Mouse (Mus musculus) thymus, postnatal 25 days (tissue): ENCODE measurements around the gene Lrrc8c.

Source experiments
- DNase-seq: peaks from one replicate; pipeline ENCODE4 v3.0.0; 2022

Gene Lrrc8c

GRCm38 (mm10) chr5:105557777-105558240 is 38.6 kb downstream of the Lrrc8c start:
- DNase-seq, result no peak

DNA sequence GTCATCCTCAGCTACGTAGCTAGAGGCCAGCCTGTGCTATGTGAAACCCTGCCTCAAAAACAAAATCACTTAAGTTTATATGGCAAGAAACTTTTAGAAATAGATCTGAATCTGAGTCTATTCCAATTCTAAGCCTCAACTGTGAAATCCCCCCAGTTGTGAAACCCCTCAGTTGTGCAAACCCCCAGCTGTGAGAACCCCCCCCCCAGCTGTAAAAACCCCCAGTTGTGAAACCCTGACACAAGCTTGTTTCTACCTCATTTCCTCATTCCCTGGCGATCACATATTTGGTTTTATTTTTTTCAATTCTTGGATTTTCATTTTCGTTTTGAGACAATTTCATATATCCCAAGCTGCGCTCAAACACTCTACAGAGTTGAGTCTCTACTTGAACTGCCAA is 39.3 kb downstream of the Lrrc8c start:
- DNase-seq, result no peak

DNA sequence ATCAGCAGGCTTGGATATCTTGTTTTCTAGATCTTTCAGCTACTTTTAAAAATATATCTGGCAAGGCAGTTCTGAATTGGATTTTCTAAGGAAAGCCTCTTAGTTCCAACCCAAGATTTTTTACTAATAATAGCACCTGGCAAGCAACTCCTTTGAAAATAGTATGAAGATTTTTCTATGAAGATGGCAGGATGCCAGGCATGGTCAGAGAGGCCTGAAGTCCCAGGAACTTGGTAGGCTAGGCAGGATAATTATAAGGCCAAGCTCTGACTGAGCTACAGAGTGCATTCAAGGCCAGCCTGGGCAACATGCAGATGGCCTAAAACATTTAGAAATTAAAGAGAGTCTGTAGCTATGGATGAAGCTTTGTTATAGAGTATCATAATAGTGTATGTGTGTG is 42.7 kb downstream of the Lrrc8c start:
- DNase-seq, result no peak

GRCm38 (mm10) chr5:105564761-105565160 is 45.6 kb downstream of the Lrrc8c start:
- no peak for DNase-seq

- no peak for DNase-seq
Observed at GRCm38 (mm10) chr5:105565824-105566223, 46.6 kb downstream of the Lrrc8c start.

DNA sequence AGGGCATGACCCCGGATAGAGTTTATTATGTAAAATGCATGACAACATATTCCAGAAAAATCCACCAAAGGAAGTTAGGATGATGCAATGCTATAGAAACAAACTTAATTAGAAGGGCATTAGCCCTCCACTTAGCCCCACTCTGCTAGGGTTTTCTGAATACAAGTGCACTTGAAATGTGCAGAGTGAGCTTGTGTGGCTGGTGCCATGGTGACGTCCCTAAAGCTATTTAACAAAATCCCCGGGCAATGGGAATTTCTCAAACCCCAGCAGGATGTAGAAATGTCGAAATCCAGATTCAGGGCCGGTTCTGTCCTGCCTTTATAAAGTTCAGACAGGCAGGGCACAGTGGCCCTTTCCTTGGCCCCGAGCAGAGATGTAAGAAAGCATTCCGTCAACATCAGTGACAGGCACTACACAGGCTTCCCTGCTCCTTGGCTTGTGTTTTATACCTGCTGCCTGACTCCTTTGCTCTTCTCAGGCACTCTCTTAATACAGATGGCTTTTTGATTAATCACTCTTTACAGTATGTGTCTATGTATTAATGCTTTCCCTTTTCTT is 47.7 kb downstream of the Lrrc8c start:
- no peak for DNase-seq

- no peak for DNase-seq
Observed at GRCm38 (mm10) chr5:105568043-105568747, 49.0 kb downstream of the Lrrc8c start.

- DNase-seq, result no peak
Observed at GRCm38 (mm10) chr5:105569168-105569567, 50.0 kb downstream of the Lrrc8c start.

DNA sequence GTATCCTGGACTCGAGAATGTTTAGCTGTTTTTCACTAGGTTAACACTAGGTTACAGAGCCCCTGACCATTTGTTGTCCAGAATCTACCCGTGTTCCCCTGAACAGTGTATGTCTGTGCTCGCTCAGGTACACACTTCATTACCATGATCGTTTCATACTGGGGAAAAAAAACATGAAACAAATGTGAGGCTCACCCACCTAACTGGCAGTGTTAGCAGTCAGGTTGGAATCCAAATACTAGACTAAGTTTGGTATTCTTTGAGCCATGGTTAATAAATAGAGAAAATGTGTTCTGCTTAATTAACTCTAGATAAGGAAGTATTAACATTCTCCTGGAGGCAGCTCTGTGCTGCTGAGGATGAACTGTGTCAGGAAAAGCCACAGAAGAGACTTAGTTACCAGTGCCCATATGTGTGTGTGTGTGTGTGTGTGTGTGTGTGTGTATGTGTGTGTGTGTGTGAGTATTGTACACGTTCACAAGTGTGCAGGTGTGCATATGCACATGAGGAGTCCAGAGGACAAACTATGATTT is 53.0 kb downstream of the Lrrc8c start:
- DNase-seq, result no peak

- no peak for DNase-seq
Observed at GRCm38 (mm10) chr5:105572876-105573275, 53.7 kb downstream of the Lrrc8c start.

GRCm38 (mm10) chr5:105574835-105575234 is 55.6 kb downstream of the Lrrc8c start:
- no peak for DNase-seq

GRCm38 (mm10) chr5:105575839-105576238 is 56.7 kb downstream of the Lrrc8c start:
- DNase-seq, result no peak

GRCm38 (mm10) chr5:105580909-105581308 is 61.7 kb downstream of the Lrrc8c start:
- no peak for DNase-seq

GRCm38 (mm10) chr5:105585929-105586328 is 66.7 kb downstream of the Lrrc8c start:
- no peak for DNase-seq

- DNase-seq, result no peak
Observed at GRCm38 (mm10) chr5:105586655-105587054, 67.5 kb downstream of the Lrrc8c start.

GRCm38 (mm10) chr5:105587471-105587870 is 68.3 kb downstream of the Lrrc8c start:
- DNase-seq, result no peak

GRCm38 (mm10) chr5:105588683-105589082 is 69.5 kb downstream of the Lrrc8c start:
- DNase-seq, result no peak

DNA sequence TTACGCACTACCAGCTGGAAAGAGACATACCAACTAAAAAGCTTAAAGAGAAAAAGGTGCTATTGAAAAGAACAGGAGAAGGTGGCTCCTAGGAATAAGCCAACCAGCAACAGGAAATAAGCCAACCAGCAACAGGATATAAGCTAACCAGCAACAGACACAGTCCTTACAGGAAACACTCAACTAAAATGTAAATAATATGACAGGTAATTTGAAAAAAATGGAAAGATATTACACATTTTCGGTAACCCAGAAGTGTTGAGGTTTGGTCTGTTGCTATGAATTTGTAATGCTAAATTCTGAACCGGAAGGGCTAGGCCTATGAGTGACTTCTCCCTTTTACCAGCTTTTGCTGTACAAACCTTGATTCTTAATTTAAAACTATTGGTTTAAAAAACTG is 69.9 kb downstream of the Lrrc8c start:
- DNase-seq, result no peak

- no peak for DNase-seq
Observed at GRCm38 (mm10) chr5:105592396-105592795, 73.2 kb downstream of the Lrrc8c start.

- DNase-seq, result no peak
Observed at GRCm38 (mm10) chr5:105593630-105594029, 74.4 kb downstream of the Lrrc8c start.

DNA sequence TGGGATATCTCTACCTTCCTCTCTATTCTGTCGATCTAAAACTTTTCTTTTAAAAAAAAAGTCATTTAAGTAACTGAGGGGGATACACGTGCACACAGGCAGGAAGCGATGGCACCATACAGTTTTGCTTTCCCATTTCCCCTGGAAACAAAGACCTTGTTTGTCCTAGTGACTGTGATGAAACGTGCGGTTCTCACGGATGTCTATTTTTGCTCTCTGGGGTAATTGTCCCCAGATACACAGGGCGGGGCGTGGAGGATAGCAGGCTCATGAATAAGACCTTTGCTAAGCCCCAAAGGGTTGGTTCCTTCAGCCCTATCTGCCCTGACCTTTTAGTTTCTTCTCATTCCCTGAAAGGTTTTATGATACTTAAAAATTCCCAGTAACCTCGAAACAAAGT is 79.7 kb downstream of the Lrrc8c start:
- peak; percentile 22 for DNase-seq

- no peak for DNase-seq
Observed at GRCm38 (mm10) chr5:105599315-105599714, 80.1 kb downstream of the Lrrc8c start.

DNA sequence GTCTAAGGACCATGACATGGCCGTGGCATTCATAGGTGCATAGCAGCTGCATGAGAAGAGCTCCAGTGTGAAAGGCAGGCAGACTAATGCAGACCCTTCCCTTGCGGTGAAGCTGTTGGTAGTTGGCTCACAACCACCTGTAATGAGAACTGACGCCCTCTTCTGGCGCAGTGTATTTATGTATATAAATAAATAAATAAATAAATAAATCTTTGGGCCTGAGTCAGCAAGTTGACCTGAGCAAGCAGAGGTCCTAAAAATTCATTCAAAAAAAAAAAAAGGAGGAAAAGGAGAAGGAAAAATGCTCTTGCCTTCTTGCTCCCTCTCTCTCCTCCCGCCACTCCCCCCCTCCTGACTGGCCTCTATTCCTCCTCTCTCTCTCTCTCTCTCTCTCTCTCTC is 81.8 kb downstream of the Lrrc8c start:
- DNase-seq, result no peak

DNA sequence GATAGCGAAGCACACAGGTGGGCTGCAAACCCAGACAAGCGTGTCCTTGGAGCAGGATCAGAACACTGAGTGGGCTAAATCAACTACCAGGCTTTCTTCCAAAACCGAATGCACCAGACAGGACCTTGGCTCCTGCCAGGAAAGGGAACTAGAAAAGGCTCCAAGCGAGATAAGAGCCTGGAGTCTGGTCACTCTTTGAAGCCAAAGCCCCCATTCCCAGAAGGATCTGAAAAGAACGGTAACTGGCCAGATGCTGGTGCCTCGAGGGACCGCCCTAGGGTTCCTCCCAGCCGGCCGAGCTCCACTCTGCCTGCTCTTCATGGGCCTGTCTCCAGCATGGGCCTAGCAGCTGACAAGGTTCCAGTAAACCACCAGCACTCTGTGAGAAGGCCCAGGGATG is 83.4 kb downstream of the Lrrc8c start:
- DNase-seq, result no peak

GRCm38 (mm10) chr5:105605736-105606135 is 86.5 kb downstream of the Lrrc8c start:
- DNase-seq, result no peak
